Mouse (Mus musculus): ENCODE results near the gene Cd151.

Cd151 gene

GRCm38 (mm10) chr7:141467230-141468030 is at the start of gene Cd151:
Cd151 (plus strand) TSS chr7:141467392.
- peak; percentile 82 for DNase-seq (ENCODE audit: low read depth, low spot score)

GRCm38 (mm10) chr7:141417731-141418681 is 49.2 kb upstream of the Cd151 start:
- DNase-seq (ENCODE audit: low read depth, low spot score): no peak

- no peak for DNase-seq (ENCODE audit: low read depth, low spot score)
These were observed 48.2 kb upstream of the Cd151 start for GRCm38 (mm10) chr7:141418970-141419369.

- DNase-seq (ENCODE audit: low read depth, low spot score): no peak
These were observed 47.0 kb upstream of the Cd151 start for GRCm38 (mm10) chr7:141420030-141420702.

- DNase-seq (ENCODE audit: low read depth, low spot score): no peak
These were observed 43.4 kb upstream of the Cd151 start for GRCm38 (mm10) chr7:141423811-141424210.

- no peak for DNase-seq (ENCODE audit: low read depth, low spot score)
These were observed 40.1 kb upstream of the Cd151 start for GRCm38 (mm10) chr7:141426948-141427730.

- DNase-seq (ENCODE audit: low read depth, low spot score): no peak
These were observed 38.5 kb upstream of the Cd151 start for GRCm38 (mm10) chr7:141428701-141429100.

- peak; percentile 39 for DNase-seq (ENCODE audit: low read depth, low spot score)
These were observed 37.9 kb upstream of the Cd151 start, which contains the start of gene Cend1 for GRCm38 (mm10) chr7:141429310-141429709. Cend1 (minus strand) TSS chr7:141429491.

GRCm38 (mm10) chr7:141429840-141430584 is 37.2 kb upstream of the Cd151 start:
- DNase-seq (ENCODE audit: low read depth, low spot score): no peak

GRCm38 (mm10) chr7:141430585-141431240 is 36.5 kb upstream of the Cd151 start:
- no peak for DNase-seq (ENCODE audit: low read depth, low spot score)

- DNase-seq (ENCODE audit: low read depth, low spot score): no peak
These were observed 35.6 kb upstream of the Cd151 start for GRCm38 (mm10) chr7:141431434-141432185.

- DNase-seq (ENCODE audit: low read depth, low spot score): no peak
These were observed 35.0 kb upstream of the Cd151 start for GRCm38 (mm10) chr7:141432186-141432611.

GRCm38 (mm10) chr7:141432741-141433516 is 34.3 kb upstream of the Cd151 start:
- no peak for DNase-seq (ENCODE audit: low read depth, low spot score)

- no peak for DNase-seq (ENCODE audit: low read depth, low spot score)
These were observed 33.4 kb upstream of the Cd151 start for GRCm38 (mm10) chr7:141433517-141434400.

GRCm38 (mm10) chr7:141434464-141434863 is 32.7 kb upstream of the Cd151 start:
- DNase-seq (ENCODE audit: low read depth, low spot score): peak; percentile 55

GRCm38 (mm10) chr7:141435129-141435855 is 31.9 kb upstream of the Cd151 start:
- peak; percentile 83 for DNase-seq (ENCODE audit: low read depth, low spot score)

Data from CD4-positive helper T cell, adult 2 months (primary cell).